Mouse (Mus musculus): ENCODE measurements at regions not wholly inside any gene's neighbourhood (a gene's known extent, or its start where the extent isn't known, plus 50 kb on each side); places are given as distances from the start of the nearest gene placed in this dataset.

- intact Hi-C loops (cut with DNase I): no loop called here
- DNase-seq: no peak
Observed at GRCm38 (mm10) chr9:74645394-74645793, 216.3 kb upstream of the Onecut1 start.

- DNase-seq: no peak
- intact Hi-C loops (cut with DNase I): no loop called here
Observed at GRCm38 (mm10) chr9:74650036-74650435, 211.7 kb upstream of the Onecut1 start.

- DNase-seq: no peak
- intact Hi-C loops (cut with DNase I): no loop called here
Observed at GRCm38 (mm10) chr9:74655956-74656355, 205.8 kb upstream of the Onecut1 start.

- DNase-seq: no peak
- intact Hi-C loops (cut with DNase I): no loop called here
Observed at GRCm38 (mm10) chr9:74656392-74656791, 205.3 kb upstream of the Onecut1 start.

- no peak for DNase-seq
- intact Hi-C loops (cut with DNase I): no loop called here
Observed at GRCm38 (mm10) chr9:74671356-74671952, 190.3 kb upstream of the Onecut1 start.

- intact Hi-C loops (cut with DNase I): no loop called here
- DNase-seq: no peak
Observed at GRCm38 (mm10) chr9:74672261-74672660, 189.5 kb upstream of the Onecut1 start.

- DNase-seq: no peak
- intact Hi-C loops (cut with DNase I): no loop called here
Observed at GRCm38 (mm10) chr9:74698229-74698628, 163.5 kb upstream of the Onecut1 start.

- intact Hi-C loops (cut with DNase I): no loop called here
- DNase-seq: no peak
Observed at GRCm38 (mm10) chr9:74705698-74706097, 156.0 kb upstream of the Onecut1 start.

GRCm38 (mm10) chr9:74707608-74708007 lies 154.1 kb upstream of the Onecut1 start:
- intact Hi-C loops (cut with DNase I): no loop called here
- no peak for DNase-seq

GRCm38 (mm10) chr9:74711698-74712097 lies 150.0 kb upstream of the Onecut1 start:
- intact Hi-C loops (cut with DNase I): no loop called here
- no peak for DNase-seq

- intact Hi-C loops (cut with DNase I): no loop called here
- no peak for DNase-seq
Observed at GRCm38 (mm10) chr9:74732451-74732850, 129.3 kb upstream of the Onecut1 start.

- intact Hi-C loops (cut with DNase I): no loop called here
- DNase-seq: no peak
Observed at GRCm38 (mm10) chr9:74741949-74742348, 119.8 kb upstream of the Onecut1 start.

- intact Hi-C loops (cut with DNase I): no loop called here
- DNase-seq: no peak
Observed at GRCm38 (mm10) chr9:74747886-74748285, 113.8 kb upstream of the Onecut1 start.

GRCm38 (mm10) chr9:74758025-74758424 lies 103.7 kb upstream of the Onecut1 start:
- intact Hi-C loops (cut with DNase I): no loop called here
- no peak for DNase-seq

- intact Hi-C loops (cut with DNase I): no loop called here
Observed at GRCm38 (mm10) chr9:74758876-74759275, 102.8 kb upstream of the Onecut1 start.

GRCm38 (mm10) chr9:74780419-74780818 lies 81.3 kb upstream of the Onecut1 start:
- no peak for DNase-seq
- intact Hi-C loops (cut with DNase I): no loop called here

More at GRCm38 (mm10) chr9:74758876-74759275, 102.8 kb upstream of the Onecut1 start:
- no peak for DNase-seq

- intact Hi-C loops (cut with DNase I): no loop called here
- no peak for DNase-seq
Observed at GRCm38 (mm10) chr9:74793394-74793793, 68.3 kb upstream of the Onecut1 start.

- DNase-seq: no peak
- intact Hi-C loops (cut with DNase I): no loop called here
Observed at GRCm38 (mm10) chr9:74795994-74796393, 65.7 kb upstream of the Onecut1 start.

GRCm38 (mm10) chr9:74797272-74797844 lies 64.4 kb upstream of the Onecut1 start:
- intact Hi-C loops (cut with DNase I): no loop called here
- no peak for DNase-seq

GRCm38 (mm10) chr9:74801091-74801490 lies 60.6 kb upstream of the Onecut1 start:
- no peak for DNase-seq
- intact Hi-C loops (cut with DNase I): no loop called here

- no peak for DNase-seq
- intact Hi-C loops (cut with DNase I): no loop called here
Observed at GRCm38 (mm10) chr9:74811437-74811836, 50.3 kb upstream of the Onecut1 start.

Data from gastrocnemius, postnatal 36 days (tissue).